Mouse (Mus musculus) spleen, adult 18-20 months (tissue): ENCODE measurements around the gene Pced1a.

Source experiments
- DNase-seq, 2 experiments: peaks; one replicate each; pipeline ENCODE4 v3.0.0; 2022; ENCODE audit warnings: mixed read lengths in 2 of 2

Gene Pced1a

GRCm38 (mm10) chr2:130433152-130433551 is 8.7 kb upstream of the Pced1a start:
- peak in 1 of 2 experiments; percentile 37 for DNase-seq

DNA sequence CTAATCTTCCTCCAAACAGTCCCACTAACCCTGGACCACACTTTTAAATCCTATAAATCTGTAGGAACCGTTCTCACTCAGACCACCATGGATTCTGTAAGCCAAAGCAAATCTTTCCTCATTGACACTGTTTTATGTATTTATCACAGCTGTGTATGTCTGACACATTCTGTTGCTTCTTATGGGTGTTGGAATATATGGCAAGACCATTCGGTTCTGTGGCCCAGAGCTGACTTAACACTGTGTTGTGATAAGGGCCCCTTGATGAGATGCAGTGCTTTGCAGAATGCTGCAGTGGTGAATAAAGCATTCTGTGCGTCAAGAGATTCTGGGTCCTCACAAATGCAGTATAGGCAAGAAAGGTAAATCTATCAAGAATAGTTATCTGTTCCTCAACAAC is 7.7 kb upstream of the Pced1a start:
- DNase-seq: no peak

DNA sequence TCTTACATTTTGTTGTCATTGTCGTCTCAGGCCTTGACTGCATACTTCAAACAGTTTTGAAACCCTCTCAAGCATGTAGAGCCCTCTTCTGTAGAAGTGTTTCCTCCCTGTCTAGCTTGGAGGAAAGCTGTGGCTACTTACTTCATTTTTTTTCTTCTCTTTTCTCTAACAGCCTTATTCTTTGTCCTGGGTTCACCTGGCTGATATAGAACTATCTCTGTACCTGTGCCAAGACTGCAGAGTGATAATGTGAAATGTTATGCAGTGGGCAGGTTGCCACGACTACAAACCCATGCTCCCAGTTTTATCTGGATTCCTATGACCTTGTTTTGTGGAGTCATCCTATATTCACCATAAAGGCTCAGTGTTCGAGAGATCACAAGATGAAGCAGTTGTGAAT is 6.0 kb upstream of the Pced1a start:
- DNase-seq: no peak

- no peak for DNase-seq
Measured at GRCm38 (mm10) chr2:130429851-130430250, 5.3 kb upstream of the Pced1a start.

DNA sequence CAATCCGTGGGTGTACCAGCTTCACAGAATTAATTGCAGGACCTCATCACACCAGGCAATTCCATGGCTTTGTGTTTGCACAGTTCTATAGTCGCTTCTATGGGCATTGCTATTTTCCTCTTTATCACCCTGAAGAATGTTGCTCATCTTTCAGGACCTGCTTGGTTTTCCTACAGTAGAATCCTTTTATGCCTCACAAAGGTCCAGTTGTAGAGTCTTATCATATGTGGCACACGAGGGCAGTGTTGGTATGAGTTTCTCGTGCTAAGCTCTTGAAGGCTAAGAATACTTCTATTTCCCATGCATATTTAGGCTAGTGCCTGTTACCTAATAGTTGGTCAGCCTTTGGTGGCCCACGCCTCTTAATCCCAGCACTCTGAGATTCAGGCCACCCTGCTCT is 611 bp upstream of the Pced1a start:
- DNase-seq: no peak

DNA sequence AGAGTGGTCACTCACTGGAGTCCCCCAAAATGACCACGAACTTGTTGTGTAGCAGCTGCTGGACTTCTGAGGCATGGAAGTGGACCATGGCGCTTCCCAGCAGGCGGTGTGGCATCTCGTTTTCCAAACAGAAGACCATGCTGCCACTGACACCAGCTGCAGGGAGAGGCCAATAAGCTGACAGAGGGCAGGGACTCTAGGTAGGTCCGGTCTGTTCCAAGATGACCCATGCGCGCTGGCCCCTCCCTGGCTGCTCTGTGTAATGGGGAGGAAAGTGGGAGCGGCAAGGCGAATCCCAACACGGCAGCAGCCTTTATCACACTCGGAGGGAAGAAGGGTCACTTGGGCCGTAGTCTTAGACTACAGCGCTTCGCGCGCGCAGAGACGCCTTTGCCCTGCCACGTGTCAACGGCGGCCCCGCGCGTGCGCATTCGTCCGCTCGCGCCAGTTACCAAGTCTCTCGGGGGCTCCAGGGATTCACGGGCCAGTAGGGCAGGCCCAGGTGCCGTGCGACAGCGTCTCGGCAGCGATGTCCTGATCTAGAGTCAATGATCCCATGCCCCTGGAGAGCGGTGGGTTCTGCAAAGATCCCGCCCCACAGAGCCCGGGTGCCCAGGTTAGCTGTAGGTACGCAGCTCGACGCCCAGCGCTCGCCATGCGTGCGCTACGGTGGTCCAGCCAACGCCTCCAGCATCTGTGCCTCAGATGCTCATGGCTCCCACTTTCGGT is 940 bp downstream of the Pced1a start:
- DNase-seq: peak; percentile 65 to 79

DNA sequence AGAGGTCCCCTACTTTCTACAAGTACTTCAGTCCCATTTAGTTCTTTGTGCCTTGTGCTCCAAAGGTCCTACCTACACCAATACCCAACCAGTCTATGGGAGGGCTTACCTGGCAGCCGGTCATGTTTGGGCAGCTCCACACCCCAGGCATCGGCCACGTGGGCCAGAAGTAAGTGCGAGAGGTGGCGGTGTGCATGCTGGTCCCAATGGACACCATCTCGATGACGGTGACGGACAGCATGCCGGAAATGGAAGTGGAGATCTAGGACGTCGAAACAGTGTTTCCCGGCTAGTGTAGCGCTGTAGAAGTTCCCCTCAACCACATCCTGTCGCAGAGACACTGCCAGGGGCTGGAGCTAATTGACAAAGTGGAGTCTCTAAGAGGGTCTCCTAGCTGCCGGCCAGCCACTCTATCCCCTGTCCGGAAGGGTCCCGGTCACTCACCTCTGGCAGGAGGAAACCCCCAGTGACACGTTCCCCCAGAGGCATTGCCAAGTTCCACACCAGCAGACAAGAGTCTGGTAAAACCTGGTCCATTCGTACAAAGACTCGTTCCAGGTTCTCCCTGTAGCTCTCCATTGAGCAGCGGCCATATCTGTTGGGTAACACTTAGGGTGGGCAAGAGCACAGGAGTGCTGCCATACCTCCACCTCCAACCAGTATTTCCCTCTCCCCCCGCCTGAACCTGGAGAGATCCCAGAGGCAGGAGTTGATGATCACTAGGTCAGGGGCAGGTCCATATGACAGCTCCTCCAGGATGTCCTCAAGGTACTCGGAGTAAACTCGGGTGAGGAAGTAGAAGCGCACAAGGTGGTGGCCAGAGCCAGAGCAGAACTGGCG is 2.5 kb downstream of the Pced1a start:
- no peak for DNase-seq

- DNase-seq: no peak
Measured at GRCm38 (mm10) chr2:130414094-130414856, 10.2 kb downstream of the Pced1a start.

- no peak for DNase-seq
Measured at GRCm38 (mm10) chr2:130412775-130413174, 11.7 kb downstream of the Pced1a start.

DNA sequence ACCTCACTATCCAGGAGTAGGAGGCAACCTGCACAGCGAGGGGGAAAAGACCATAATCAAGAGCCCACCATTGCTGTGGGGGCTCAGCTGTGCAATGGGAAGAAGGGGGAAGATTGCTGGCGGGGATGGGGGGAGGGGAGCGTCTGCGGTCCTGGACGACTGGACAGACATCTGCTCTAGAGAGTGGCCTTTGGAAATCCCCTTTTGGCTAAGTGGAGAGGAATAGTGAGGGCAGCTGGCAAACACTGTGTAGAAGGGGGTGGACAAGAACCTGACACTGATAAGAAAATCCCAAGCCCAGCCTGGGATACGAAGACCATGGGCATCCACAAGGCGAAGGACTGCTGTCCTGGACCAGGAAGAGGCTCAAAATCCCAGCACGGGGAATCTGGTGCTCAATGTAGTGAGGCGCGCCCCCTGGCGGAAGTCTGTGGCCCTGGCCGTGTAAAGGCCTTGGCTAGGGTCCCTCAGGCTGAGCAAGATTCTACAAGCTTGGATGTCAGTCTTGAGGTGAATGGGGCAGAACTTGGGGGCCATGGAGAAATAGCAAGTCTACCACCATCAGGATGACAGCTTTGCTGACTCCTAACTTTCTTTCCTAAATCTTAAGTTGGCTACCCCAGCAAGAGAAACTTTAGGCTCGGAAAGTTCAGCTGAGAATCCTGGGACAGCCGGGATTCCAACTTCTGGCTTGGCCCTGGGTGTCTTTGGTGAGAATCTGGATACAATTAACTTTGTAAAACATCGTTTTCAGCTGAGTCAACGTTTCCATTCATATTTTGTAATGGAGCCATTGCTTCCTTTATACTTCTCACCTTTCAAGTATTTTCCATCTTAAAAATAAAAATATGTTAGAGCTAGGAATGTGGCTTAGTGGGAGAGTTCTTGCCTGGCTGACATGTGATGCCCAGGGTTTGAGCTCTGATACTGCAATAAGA is 12.7 kb downstream of the Pced1a start:
- peak; percentile 39 to 72 for DNase-seq

- DNase-seq: no peak
Measured at GRCm38 (mm10) chr2:130408194-130408593, 16.3 kb downstream of the Pced1a start.

DNA sequence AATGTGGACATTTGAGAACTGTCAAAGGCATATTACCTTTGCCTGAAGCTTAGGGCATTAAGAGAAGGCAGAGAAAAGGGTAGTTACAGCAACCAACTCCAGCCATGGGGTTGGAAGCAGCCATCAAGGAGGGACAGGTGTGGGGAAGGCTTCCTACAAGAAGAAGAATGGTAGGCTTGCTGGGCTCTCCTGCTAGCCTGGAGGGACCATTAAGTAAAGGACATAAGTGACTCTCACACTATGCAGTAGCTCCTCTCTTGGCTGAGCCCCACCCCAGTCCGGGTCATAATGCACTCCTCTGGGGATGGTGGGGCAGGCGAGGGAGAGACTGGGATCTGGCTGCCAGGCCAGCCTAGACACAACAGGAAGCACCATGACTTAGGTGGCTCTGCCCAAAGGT is 18.3 kb downstream of the Pced1a start, which contains the start of gene Tmem239:
TSS of gene Tmem239 (plus strand) at position 301 of the 400 bp plus-strand sequence.
- DNase-seq: no peak

- no peak for DNase-seq
Measured at GRCm38 (mm10) chr2:130404939-130405338, 19.6 kb downstream of the Pced1a start, which contains the start of the genes Gm28372 and 1700020A23Rik. Gene Gm28372, plus strand, starts transcription at chr2:130405239. Gene 1700020A23Rik, plus strand, starts transcription at chr2:130405259.

DNA sequence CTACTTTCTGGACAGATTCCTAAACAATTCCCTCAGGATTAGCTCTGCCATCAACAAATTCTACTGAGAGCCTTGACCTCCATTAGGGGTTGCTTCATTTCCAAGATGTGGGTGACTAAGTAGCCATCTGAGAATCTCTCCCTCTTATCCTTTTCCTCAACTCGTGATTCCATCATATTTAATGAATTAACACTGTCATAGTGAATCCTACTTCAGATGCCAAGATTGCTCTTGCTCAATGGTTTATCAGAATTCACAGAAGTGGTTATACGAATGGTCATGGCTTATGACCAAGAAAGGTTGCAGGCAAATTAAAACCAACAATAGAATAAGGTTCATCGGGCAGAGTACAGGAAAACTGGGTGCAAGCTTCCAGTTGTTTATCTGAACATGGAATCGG is 22.6 kb downstream of the Pced1a start:
- no peak for DNase-seq

DNA sequence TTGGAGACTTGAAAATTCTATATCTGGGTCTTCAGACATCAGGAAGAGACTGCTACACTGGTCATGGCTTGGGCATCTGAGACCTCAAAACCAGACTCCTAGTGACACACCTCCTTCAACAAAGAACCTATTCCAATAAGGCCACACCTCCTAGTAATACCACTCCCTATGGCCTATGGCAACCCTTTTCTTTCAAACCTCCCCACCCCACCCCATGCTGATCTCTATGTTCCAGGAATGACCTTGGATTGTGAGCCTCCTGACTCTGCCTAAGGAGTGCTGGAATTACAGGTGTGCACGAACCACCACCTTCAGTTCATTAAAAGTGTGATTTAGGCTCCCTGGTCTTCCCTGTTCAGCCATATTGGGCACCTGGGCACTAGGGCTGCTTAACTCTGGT is 24.5 kb downstream of the Pced1a start:
- no peak for DNase-seq

DNA sequence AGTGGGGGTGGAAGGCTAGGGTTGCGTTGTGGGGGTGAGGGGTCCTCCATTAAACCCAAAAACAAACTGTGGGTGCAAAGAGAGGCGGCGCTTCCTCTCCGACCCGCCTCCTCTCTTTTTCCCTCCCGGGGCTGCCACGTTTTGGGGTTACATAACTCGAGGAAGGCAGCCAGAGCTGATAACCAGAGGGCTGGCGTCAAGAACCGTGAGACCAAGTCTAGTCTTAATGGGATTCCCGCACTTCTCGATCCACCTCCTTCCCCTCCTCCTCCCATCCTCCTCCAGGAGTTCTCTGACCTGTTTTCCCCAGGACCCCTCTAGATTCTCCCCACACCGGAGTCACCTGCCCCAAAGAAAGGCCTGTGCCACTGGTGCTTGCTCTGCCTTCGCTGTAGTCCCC is 26.4 kb downstream of the Pced1a start:
- no peak for DNase-seq

DNA sequence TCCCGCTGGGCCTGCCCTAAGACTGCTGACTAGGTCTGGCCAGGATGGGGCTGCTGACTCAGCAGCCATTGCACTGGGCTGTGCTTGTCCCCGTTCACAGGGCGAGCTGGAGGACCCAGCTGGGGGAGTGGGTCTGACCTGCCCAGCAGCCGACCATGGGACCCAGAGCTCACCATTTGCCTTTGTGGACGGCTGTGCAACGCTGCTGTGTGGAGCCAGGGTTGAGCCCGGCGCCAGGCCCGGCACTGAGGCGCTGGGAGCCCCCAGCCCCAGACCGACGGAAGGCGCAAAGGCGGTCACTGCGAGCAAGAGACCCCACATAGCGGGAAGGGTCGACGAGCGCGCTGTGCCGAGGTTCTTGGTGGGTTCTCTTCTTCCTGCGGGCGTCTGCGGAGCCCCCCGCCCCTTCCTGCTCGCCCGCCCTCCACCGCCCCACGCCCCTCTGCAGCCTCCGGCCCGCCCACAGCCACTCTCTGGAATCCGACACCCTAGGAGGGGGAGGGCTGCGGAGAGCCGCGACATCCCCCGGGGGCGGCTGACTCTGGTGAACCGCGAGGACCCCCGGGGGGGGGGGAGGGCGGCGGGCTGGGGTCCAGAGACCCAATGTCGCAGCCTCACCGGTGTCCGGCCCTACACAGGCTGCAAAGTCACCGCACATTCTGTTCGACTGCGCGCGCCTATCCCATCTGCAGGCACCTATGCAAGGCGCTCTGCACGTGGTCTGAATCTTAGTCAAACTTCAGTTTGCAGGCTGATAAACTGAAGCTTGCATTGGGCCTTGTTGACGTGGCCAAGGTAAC is 27.1 kb downstream of the Pced1a start, which contains the start of gene Cpxm1:
TSS of gene Cpxm1 (minus strand) at position 389 of the 800 bp plus-strand sequence.
- DNase-seq: no peak

- no peak for DNase-seq
Measured at GRCm38 (mm10) chr2:130395696-130396095, 28.8 kb downstream of the Pced1a start.

DNA sequence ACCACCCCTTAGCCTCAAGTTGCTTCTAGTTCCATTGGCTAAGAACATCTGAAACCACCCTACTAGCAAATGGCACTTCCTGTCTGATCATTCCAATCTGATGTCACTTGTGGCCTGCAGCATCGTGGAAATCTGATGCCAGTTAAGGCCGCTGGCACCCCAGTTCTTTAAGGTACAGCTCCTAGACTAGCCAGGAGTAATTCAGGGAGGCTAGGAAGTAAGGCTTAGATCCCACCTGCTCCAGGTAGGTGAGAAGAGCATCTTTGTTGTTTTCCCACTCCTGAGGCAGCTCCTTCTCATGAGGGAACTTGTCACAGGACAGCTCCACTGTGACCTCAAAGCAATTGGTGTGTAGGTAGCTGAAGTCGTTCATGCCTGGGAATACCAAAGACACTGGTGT is 31.7 kb downstream of the Pced1a start:
- DNase-seq: no peak

DNA sequence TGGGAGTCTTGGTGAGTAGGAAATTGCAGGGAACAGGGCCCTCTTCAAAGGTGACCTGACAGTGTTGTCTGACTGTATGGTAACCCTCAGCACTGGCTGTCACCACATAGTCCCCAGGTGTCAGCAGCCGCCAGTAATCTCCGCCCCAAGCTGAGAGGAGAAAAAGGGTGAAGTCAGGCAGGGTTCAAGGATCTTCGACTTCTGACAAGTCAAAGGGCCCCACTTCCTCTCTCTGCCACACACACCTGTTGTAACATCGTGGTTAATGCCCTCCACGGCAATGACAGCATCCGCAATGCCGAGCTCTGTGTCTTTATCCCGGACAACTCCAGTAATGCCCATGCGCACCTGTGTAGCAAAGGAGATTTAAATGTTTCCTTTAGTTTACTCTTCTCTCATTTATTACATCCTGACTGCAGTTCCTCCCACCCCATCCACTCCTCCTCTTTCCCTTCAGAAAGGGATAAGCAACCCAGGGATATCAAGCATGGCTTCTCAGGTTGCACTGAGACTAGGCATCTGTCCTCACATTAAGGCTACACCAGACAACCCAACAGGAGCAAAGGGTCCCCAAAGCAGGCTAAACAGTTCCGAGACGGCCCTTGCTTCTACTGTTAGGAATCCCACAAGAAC is 33.4 kb downstream of the Pced1a start:
- DNase-seq: no peak

DNA sequence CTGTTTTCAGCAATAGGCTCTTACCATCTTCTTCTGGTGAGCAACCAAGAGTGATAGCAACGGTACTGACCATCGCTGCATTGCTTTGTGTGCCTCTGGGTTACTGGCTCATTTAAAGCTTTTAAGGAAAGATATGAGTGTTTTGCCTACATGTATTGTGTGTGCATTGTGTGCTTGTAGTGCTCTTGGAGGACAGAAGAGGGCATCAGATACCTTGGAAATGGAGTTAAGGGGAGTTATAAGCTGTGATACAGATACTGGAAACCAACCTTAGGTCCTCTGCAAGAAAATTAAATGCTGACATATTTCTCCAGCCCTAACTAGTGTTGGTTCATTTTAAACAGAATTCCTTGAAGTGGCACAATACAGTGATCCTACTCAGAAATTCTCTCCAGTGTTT is 35.7 kb downstream of the Pced1a start:
- no peak for DNase-seq
